Mouse (Mus musculus): ENCODE results near the gene Flvcr1.

The Flvcr1 gene

GRCm38 (mm10) chr1:191026021-191026713 lies at the start of gene Flvcr1:
TSS of gene Flvcr1 (minus strand) at chr1:191026158.
- in situ Hi-C loops (cut with MboI; ENCODE audit: unreplicated experiment in 2 of 2) = loop anchor here in 1 of 2 experiments (5.0 kb wide), 1 partner anchor 36 kb away; the partner anchor contains the start of genes Nsl1 and Tatdn3

- in situ Hi-C loops (cut with MboI; ENCODE audit: unreplicated experiment in 2 of 2) = loop anchor here in 1 of 2 experiments (5.0 kb wide), 1 partner anchor 133 kb away; no protein-coding TSS in a partner anchor
These were observed 49.4 kb upstream of the Flvcr1 start for GRCm38 (mm10) chr1:191075199-191075883.

- in situ Hi-C loops (cut with MboI; ENCODE audit: unreplicated experiment in 2 of 2) = no loop called here
These were observed 47.5 kb upstream of the Flvcr1 start for GRCm38 (mm10) chr1:191073486-191073885.

GRCm38 (mm10) chr1:191073001-191073400 lies 47.0 kb upstream of the Flvcr1 start:
- in situ Hi-C loops (cut with MboI; ENCODE audit: unreplicated experiment in 2 of 2) = no loop called here

GRCm38 (mm10) chr1:191072329-191072913 lies 46.5 kb upstream of the Flvcr1 start:
- in situ Hi-C loops (cut with MboI; ENCODE audit: unreplicated experiment in 2 of 2) = no loop called here

GRCm38 (mm10) chr1:191071613-191072012 lies 45.7 kb upstream of the Flvcr1 start:
- in situ Hi-C loops (cut with MboI; ENCODE audit: unreplicated experiment in 2 of 2) = no loop called here

GRCm38 (mm10) chr1:191070259-191070658 lies 44.3 kb upstream of the Flvcr1 start:
- in situ Hi-C loops (cut with MboI; ENCODE audit: unreplicated experiment in 2 of 2) = no loop called here

- in situ Hi-C loops (cut with MboI; ENCODE audit: unreplicated experiment in 2 of 2) = no loop called here
These were observed 42.4 kb upstream of the Flvcr1 start for GRCm38 (mm10) chr1:191068377-191068776.

- in situ Hi-C loops (cut with MboI; ENCODE audit: unreplicated experiment in 2 of 2) = no loop called here
These were observed 39.2 kb upstream of the Flvcr1 start for GRCm38 (mm10) chr1:191065188-191065587.

GRCm38 (mm10) chr1:191064535-191064934 lies 38.6 kb upstream of the Flvcr1 start:
- in situ Hi-C loops (cut with MboI; ENCODE audit: unreplicated experiment in 2 of 2) = loop anchor here in 1 of 2 experiments (5.0 kb wide), 1 partner anchor 37 kb away; the partner anchor contains the start of gene Flvcr1

- in situ Hi-C loops (cut with MboI; ENCODE audit: unreplicated experiment in 2 of 2) = loop anchor here in 1 of 2 experiments (5.0 kb wide), 1 partner anchor 36 kb away; the partner anchor contains the start of gene Flvcr1
These were observed 37.7 kb upstream of the Flvcr1 start for GRCm38 (mm10) chr1:191063700-191064099.

- in situ Hi-C loops (cut with MboI; ENCODE audit: unreplicated experiment in 2 of 2) = loop anchor here in 1 of 2 experiments (5.0 kb wide), 1 partner anchor 36 kb away; the partner anchor contains the start of gene Flvcr1
These were observed 37.0 kb upstream of the Flvcr1 start, which contains the start of the genes Tatdn3 and Nsl1 for GRCm38 (mm10) chr1:191062781-191063485. TSS of gene Tatdn3 (minus strand) at chr1:191062932. TSS of gene Nsl1 (plus strand) at chr1:191063012.

GRCm38 (mm10) chr1:191062241-191062780 lies 36.4 kb upstream of the Flvcr1 start:
- in situ Hi-C loops (cut with MboI; ENCODE audit: unreplicated experiment in 2 of 2) = loop anchor here in 1 of 2 experiments (5.0 kb wide), 1 partner anchor 35 kb away; the partner anchor contains the start of gene Flvcr1

GRCm38 (mm10) chr1:191057461-191057860 lies 31.5 kb upstream of the Flvcr1 start:
- in situ Hi-C loops (cut with MboI; ENCODE audit: unreplicated experiment in 2 of 2) = no loop called here

GRCm38 (mm10) chr1:191055533-191055873 lies 29.5 kb upstream of the Flvcr1 start:
- in situ Hi-C loops (cut with MboI; ENCODE audit: unreplicated experiment in 2 of 2) = no loop called here

GRCm38 (mm10) chr1:191054870-191055532 lies 29.0 kb upstream of the Flvcr1 start:
- in situ Hi-C loops (cut with MboI; ENCODE audit: unreplicated experiment in 2 of 2) = no loop called here

GRCm38 (mm10) chr1:191053555-191053954 lies 27.6 kb upstream of the Flvcr1 start:
- in situ Hi-C loops (cut with MboI; ENCODE audit: unreplicated experiment in 2 of 2) = no loop called here

GRCm38 (mm10) chr1:191046231-191046824 lies 20.4 kb upstream of the Flvcr1 start:
- in situ Hi-C loops (cut with MboI; ENCODE audit: unreplicated experiment in 2 of 2) = no loop called here

GRCm38 (mm10) chr1:191045264-191045663 lies 19.3 kb upstream of the Flvcr1 start:
- in situ Hi-C loops (cut with MboI; ENCODE audit: unreplicated experiment in 2 of 2) = no loop called here

Measured in v-Abl transformed pro-B cells (cell line).